Mouse (Mus musculus) kidney, postnatal 0 days (tissue): Measurements from ENCODE around the gene Hoxc5. TPM values are rescaled to one million over a fixed set of nuclear protein-coding genes. Genes with fewer than 3 reads are reported as not detected.

ENCODE experiments used
- ATAC-seq: fragments of 200-750 bp; cut with Nextera tagmentation; replicated peaks from 2 replicates; pipeline ENCODE4 v1.8.0; 2017; ENCODE audit warnings: low read depth, moderate number of reproducible peaks, moderate TSS enrichment, moderate library complexity; ENCODE audit not compliant: low FRiP score
- DNase-seq: peaks from one replicate; pipeline ENCODE4 v3.0.0-alpha.2; 2016; ENCODE audit warnings: low spot score
- H3K27ac ChIP-seq: fragments of 300-500 bp; sonication (generic); 2 replicates; pipeline ENCODE4 v1.5.1; 2014; ENCODE audit warnings: mild to moderate bottlenecking
- H3K27me3 ChIP-seq: fragments of 300-500 bp; sonication (generic); 2 replicates; pipeline ENCODE4 v1.6.1; 2014; ENCODE audit warnings: low read length, mixed read lengths; ENCODE audit not compliant: insufficient read depth
- H3K36me3 ChIP-seq: fragments of 300-500 bp; sonication (generic); 2 replicates; pipeline ENCODE4 v1.6.1; 2014; ENCODE audit warnings: low read length, mixed read lengths; ENCODE audit not compliant: insufficient read depth
- H3K4me1 ChIP-seq: fragments of 300-500 bp; sonication (generic); replicated peaks from 2 replicates; pipeline ENCODE4 v1.6.1; 2014; ENCODE audit warnings: antibody characterized with exemption, low read length, mixed read lengths; ENCODE audit not compliant: insufficient read depth
- H3K4me2 ChIP-seq: fragments of 300-500 bp; sonication (generic); 2 replicates; pipeline ENCODE4 v1.6.1; 2014; ENCODE audit warnings: mild to moderate bottlenecking, low read length, moderate library complexity, mixed read lengths
- H3K4me3 ChIP-seq: fragments of 300-500 bp; sonication (generic); replicated peaks from 2 replicates; pipeline ENCODE4 v1.5.1; 2014; ENCODE audit warnings: low read depth, low read length
- H3K9ac ChIP-seq: fragments of 300-500 bp; sonication (generic); 2 replicates; pipeline ENCODE4 v1.6.1; 2014; ENCODE audit warnings: low read depth, low read length
- H3K9me3 ChIP-seq: fragments of 300-500 bp; sonication (generic); replicated peaks from 2 replicates; pipeline ENCODE4 v1.6.1; 2016; ENCODE audit warnings: low read length, inconsistent platforms, mixed read lengths
- CTCF ChIP-seq: IDR thresholded peaks from 2 replicates; pipeline ENCODE4 v1.5.1; 2016; ENCODE audit warnings: antibody characterized with exemption, low read depth, mild to moderate bottlenecking, moderate library complexity
- WGBS: fragments of 180-500 bp; shearing (Covaris S2); extraction: QIAGEN DNeasy Blood & Tissue Kit; methylation state at CpG from one replicate; pipeline ENCODE4 v1.1.7; 2014; 5-methylcytosine and 5-hydroxymethylcytosine counted together
- polyA plus RNA-seq: library from polyadenylated mRNA; unstranded; fragments of >200 nt; fragmentation: Nextera tagmentation; extraction: Ambion mirVana; gene quantifications from 2 replicates; pipeline ENCODE4 v1.2.1, GENCODE M21; 2015

Gene Hoxc5
- polyA plus RNA-seq, 1 experiment from 2014 or later = 3.9 TPM

- 2% methylated on average over 12 of the region's 13 CpGs for WGBS
- H3K27me3 ChIP-seq = no peaks in the 10 kb centered on the region
- no peaks in the 10 kb centered on the region for H3K9me3 ChIP-seq
- peaks cover 25% of the 10 kb centered on the region for H3K4me1 ChIP-seq
- peak overlapping the region; percentile 90 for H3K4me2 ChIP-seq
- peak overlapping the region; percentile 62 for H3K9ac ChIP-seq
- peak overlapping the region; percentile 90 for H3K27ac ChIP-seq
- H3K4me3 ChIP-seq = peak overlapping the region; percentile 28
- H3K36me3 ChIP-seq = no peaks in the 10 kb centered on the region
- no peak for TF ChIP-seq CTCF
- ATAC-seq = peak; percentile 38; the same call in 1 of the 2 replicates
- DNase-seq = peak; percentile 94
These were observed 7.5 kb upstream of the Hoxc5 start for GRCm38 (mm10) chr15:102959663-102960191.

GRCm38 (mm10) chr15:102961728-102962127 lies 5.5 kb upstream of the Hoxc5 start:
- TF ChIP-seq CTCF = no peak
- Histone ChIP-seq H3K4me2 (peak overlapping the region; percentile 90), H3K9ac (peak overlapping the region; percentile 46; the same call in 1 of the 2 replicates), H3K27ac (peak overlapping the region; percentile 90), H3K36me3 (no peaks in the 10 kb centered on the region), H3K9me3 (no peaks in the 10 kb centered on the region), H3K27me3 (no peaks in the 10 kb centered on the region), H3K4me1 (peaks cover 25% of the 10 kb centered on the region), H3K4me3 (peak overlapping the region; percentile 24)
- no peak for ATAC-seq
- 2% methylated on average over 6 of the region's 6 CpGs for WGBS
- peak; percentile 82 for DNase-seq

GRCm38 (mm10) chr15:102962492-102962891 lies 4.8 kb upstream of the Hoxc5 start:
- no peaks in the 10 kb centered on the region for H3K36me3 ChIP-seq

GRCm38 (mm10) chr15:102963259-102963658 lies 4.0 kb upstream of the Hoxc5 start:
- WGBS = 16% methylated on average over 8 of the region's 8 CpGs
- Histone ChIP-seq H3K4me3 (peak overlapping the region; percentile 51), H3K27me3 (no peaks in the 10 kb centered on the region), H3K9ac (peak overlapping the region; percentile 74), H3K9me3 (no peaks in the 10 kb centered on the region), H3K4me2 (peak overlapping the region; percentile 90), H3K36me3 (no peaks in the 10 kb centered on the region), H3K4me1 (peaks cover 18% of the 10 kb centered on the region), H3K27ac (peak overlapping the region; percentile 91)
- no peak for DNase-seq
- TF ChIP-seq CTCF = no peak
- ATAC-seq = no peak

More at GRCm38 (mm10) chr15:102962492-102962891, 4.8 kb upstream of the Hoxc5 start:
- DNase-seq (peak; percentile 83), ATAC-seq (no peak)
- Histone ChIP-seq H3K4me3 (peak overlapping the region; percentile 51), H3K4me1 (peaks cover 18% of the 10 kb centered on the region), H3K4me2 (peak overlapping the region; percentile 90), H3K27ac (peak overlapping the region; percentile 91), H3K27me3 (no peaks in the 10 kb centered on the region), H3K9ac (peak overlapping the region; percentile 74), H3K9me3 (no peaks in the 10 kb centered on the region)
- no peak for TF ChIP-seq CTCF
- WGBS = 10% methylated on average over 13 of the region's 13 CpGs

- no peaks in the 10 kb centered on the region for H3K9me3 ChIP-seq
- no peaks in the 10 kb centered on the region for H3K27me3 ChIP-seq
- no peak for TF ChIP-seq CTCF
- no peaks in the 10 kb centered on the region for H3K36me3 ChIP-seq
- H3K27ac ChIP-seq = peak overlapping the region; percentile 91
- peaks cover 18% of the 10 kb centered on the region for H3K4me1 ChIP-seq
- H3K4me3 ChIP-seq = peak overlapping the region; percentile 51
- DNase-seq (peak; percentile 94), ATAC-seq (0 out of 2 replicates have a peak, but pooled peaks have one; percentile 23)
- H3K9ac ChIP-seq = peak overlapping the region; percentile 74
- H3K4me2 ChIP-seq = peak overlapping the region; percentile 90
- 2% methylated on average over 28 of the region's 28 CpGs for WGBS
These were observed 3.3 kb upstream of the Hoxc5 start for GRCm38 (mm10) chr15:102963671-102964640.
